Mouse (Mus musculus) megakaryocyte, embryonic 14.5 days (primary cell): ENCODE measurements at regions not wholly inside any gene's neighbourhood (a gene's known extent, or its start where the extent isn't known, plus 50 kb on each side); places are given as distances from the start of the nearest gene placed in this dataset.

Experiments
- FLI1 ChIP-seq: IDR thresholded peaks from 2 replicates; pipeline ENCODE4 v1.6.1; 2012; ENCODE audit warnings: low read length, inconsistent platforms, mixed read lengths
- GATA1 ChIP-seq: IDR thresholded peaks from 3 replicates; pipeline ENCODE4 v1.6.1; 2012; ENCODE audit warnings: mixed read lengths, low read length, inconsistent platforms, borderline replicate concordance

GRCm38 (mm10) chr2:75386636-75387035, 272.4 kb upstream of the Hnrnpa3 start:
- no peak for TF ChIP-seq GATA1
- no peak for TF ChIP-seq FLI1
